Mouse (Mus musculus) E14TG2a.4 (cell line): ENCODE data around the gene Pak2.

Source experiments
- H3K27me3 ChIP-seq: 2 replicates; pipeline ENCODE4 v1.6.1; 2014; ENCODE audit warnings: low read length, control low read depth; ENCODE audit not compliant: insufficient read depth
- H3K36me3 ChIP-seq: 2 replicates; pipeline ENCODE4 v1.6.1; 2014; ENCODE audit warnings: low read length, control low read depth; ENCODE audit not compliant: insufficient read depth
- H3K4me1 ChIP-seq: replicated peaks from 2 replicates; pipeline ENCODE4 v1.6.1; 2014; ENCODE audit warnings: low read depth, low read length, control low read depth
- H3K4me3 ChIP-seq: replicated peaks from 2 replicates; pipeline ENCODE4 v1.5.1; 2014; ENCODE audit warnings: mild to moderate bottlenecking, low read length
- H3K9me3 ChIP-seq: 2 replicates; pipeline ENCODE4 v1.6.1; 2014; ENCODE audit warnings: low read length, control low read depth
- CTCF ChIP-seq: conservative IDR thresholded peaks from 2 replicates; pipeline ENCODE4 v1.5.1; 2014; ENCODE audit warnings: low read length
- NANOG ChIP-seq: IDR thresholded peaks from 2 replicates; pipeline ENCODE4 v1.6.1; 2014; ENCODE audit warnings: borderline replicate concordance, low read length, mixed read lengths
- POU5F1 ChIP-seq: IDR thresholded peaks from 2 replicates; pipeline ENCODE4 v1.6.1; 2014; ENCODE audit warnings: low read length, borderline replicate concordance

The Pak2 gene

DNA sequence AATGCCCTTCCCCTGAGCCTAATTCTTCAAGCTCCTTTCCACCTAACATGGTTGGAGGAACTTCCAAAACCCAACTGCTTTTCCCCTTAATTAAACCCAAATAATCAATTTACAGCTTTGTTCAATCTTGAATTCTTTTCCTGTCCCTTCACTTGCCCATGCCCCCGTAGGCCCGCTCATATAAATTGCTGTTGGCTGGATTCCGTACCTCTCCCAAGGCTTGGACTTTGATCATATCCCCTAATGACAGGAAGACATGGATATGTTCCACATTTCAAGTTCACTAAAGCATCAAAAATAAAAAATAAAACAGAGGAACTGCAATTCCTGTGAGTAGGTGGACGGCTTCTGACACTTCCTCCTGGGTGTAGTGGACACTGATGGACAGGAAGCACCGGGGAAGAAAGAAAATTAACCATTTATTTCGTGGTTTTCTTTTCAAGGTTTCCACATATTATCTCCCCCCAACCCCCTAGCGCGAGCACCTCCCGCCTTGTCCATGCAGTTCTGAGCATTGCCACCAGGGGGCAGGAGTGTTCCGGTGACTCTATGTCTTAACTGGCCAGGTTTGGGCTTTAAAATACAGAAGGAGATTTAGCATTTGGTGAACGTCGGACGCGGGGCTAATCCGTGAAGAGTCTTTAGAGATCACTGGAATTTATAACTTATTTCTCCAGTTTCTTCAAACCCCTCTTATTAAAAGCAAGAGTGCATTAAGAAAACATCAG lies 36.0 kb upstream of the Pak2 start:
- H3K9me3 ChIP-seq = no peaks in the 10 kb centered on the region
- peaks cover 68% of the 10 kb centered on the region for H3K4me1 ChIP-seq
- TF ChIP-seq NANOG (no peak), CTCF (peak; percentile 91)
- H3K36me3 ChIP-seq = no peaks in the 10 kb centered on the region
- H3K27me3 ChIP-seq = no peaks in the 10 kb centered on the region
- H3K4me3 ChIP-seq = no peak overlapping the region

DNA sequence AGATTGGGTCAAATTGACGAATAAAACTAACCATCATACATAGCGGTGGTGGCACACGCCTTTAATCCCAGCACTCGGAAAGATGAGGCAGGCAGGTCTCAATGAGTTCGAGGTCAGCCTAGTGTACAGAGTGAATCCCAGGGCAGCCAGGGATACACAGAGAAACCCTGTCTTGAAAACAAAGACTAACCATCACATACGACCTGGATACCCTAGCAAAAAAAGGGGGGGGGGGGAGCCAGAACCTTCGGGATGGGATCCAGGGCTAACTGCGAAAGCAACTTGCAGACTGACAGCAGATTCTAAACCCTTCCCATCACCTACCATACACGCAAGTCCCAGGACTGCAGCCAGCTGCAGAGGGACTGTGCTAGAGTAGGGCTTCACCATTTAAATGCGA lies 35.3 kb upstream of the Pak2 start:
- Histone ChIP-seq H3K36me3 (no peaks in the 10 kb centered on the region), H3K4me1 (peaks cover 62% of the 10 kb centered on the region), H3K27me3 (no peaks in the 10 kb centered on the region), H3K4me3 (no peak overlapping the region), H3K9me3 (no peaks in the 10 kb centered on the region)
- TF ChIP-seq CTCF (no peak), NANOG (no peak), POU5F1 (no peak)

DNA sequence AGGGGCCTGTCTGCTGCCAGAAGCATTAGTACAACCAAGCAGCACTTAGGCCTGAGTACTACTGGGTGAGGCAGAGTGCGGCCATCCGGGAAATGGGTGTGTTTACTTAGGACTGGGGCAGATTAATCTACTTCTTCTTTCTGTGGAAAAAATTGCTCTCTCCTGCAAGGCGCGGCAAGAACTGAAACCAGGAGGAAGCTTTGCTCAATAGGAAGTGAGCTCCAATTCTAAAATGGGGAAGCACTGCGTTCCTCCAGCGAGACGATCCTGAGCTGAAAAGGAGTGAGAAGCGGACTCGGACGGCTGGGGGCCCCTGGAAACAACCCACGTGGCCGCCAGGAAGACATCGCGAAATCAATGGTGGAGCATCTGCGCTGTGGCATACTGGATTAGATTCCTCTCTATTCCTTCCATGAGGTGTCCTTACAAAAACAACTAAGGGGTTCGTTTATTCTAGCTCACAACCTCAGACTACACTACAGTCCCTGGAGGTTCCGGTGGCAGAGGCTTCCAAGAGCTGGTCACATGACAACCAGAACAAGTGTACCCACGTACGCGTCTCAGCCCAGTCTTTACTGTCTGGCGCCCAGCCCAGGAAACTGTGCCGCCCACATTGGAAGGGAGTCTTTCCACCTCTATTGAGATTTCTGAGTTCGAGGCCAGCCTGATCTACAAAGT lies 34.5 kb upstream of the Pak2 start:
- TF ChIP-seq POU5F1 = no peak
- no peak for TF ChIP-seq NANOG
- TF ChIP-seq CTCF = no peak

DNA sequence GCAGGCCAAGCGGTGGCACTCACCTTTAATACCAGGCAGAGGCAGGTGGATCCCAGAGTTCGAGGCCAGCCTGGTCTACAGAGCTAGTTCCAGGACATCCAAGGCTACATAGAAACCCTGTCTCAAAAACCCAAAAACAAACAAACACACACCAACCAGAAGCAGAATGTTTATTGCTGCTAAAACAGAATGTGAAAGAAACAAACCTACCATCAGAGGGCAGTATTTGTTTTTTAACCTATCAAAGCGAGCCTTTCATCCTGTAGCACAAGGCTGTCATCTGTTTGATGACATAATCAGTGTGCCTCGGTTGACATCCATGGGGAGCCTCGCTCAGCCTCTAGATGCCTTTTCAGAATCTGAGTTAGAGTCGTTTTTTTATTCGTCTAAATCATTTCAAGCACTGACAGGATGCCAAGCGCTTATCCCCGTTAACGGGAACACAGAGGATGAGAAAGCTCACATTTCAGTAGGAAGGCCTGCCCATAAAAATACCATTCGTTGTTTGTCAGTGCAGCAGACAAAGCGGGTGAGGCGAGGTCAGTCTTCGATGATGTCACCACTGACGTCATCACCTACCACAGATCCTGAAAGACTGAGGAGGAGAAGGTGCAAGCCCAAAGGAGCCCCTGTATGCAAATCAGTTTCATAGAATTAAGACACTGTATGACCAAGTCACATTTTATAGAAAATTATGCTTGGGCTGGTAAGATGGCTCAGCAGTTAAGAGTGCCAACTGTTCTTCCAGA lies 32.0 kb upstream of the Pak2 start:
- Histone ChIP-seq H3K4me3 (no peak overlapping the region), H3K9me3 (no peaks in the 10 kb centered on the region), H3K36me3 (0 out of 2 replicates have a peak, but pooled peaks cover 16% of the 10 kb centered on the region), H3K27me3 (no peaks in the 10 kb centered on the region), H3K4me1 (peaks cover 51% of the 10 kb centered on the region)
- TF ChIP-seq POU5F1 = no peak
- TF ChIP-seq CTCF = peak; percentile 23
- no peak for TF ChIP-seq NANOG

More for the DNA sequence above, 34.5 kb upstream of the Pak2 start:
- Histone ChIP-seq H3K9me3 (no peaks in the 10 kb centered on the region), H3K27me3 (no peaks in the 10 kb centered on the region), H3K4me3 (peak overlapping the region; percentile 61), H3K36me3 (no peaks in the 10 kb centered on the region), H3K4me1 (peaks cover 54% of the 10 kb centered on the region)

DNA sequence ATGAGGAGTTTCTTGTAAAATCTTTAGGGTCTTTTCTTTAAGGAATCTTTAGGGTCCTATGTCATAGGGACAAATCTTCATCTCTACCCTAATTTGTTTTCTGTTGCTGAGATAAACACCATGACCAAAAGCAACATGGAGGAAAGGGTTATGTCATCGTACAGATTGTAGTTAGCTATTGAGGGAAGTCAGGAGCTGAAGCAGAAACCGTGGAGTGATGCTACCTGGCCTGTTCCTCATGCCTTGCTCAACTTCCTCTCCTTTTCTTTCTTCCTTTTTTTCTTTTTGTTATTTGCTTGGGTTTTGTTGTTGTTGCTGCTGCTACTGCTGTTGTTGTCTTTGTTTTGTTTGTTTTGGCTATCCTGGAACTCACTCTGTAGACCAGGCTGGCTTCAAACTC lies 29.4 kb upstream of the Pak2 start:
- Histone ChIP-seq H3K36me3 (peaks cover 22% of the 10 kb centered on the region; the same call in 1 of the 2 replicates), H3K4me1 (peaks cover 33% of the 10 kb centered on the region), H3K27me3 (no peaks in the 10 kb centered on the region), H3K9me3 (no peaks in the 10 kb centered on the region), H3K4me3 (no peak overlapping the region)
- TF ChIP-seq POU5F1 (no peak), NANOG (no peak)

DNA sequence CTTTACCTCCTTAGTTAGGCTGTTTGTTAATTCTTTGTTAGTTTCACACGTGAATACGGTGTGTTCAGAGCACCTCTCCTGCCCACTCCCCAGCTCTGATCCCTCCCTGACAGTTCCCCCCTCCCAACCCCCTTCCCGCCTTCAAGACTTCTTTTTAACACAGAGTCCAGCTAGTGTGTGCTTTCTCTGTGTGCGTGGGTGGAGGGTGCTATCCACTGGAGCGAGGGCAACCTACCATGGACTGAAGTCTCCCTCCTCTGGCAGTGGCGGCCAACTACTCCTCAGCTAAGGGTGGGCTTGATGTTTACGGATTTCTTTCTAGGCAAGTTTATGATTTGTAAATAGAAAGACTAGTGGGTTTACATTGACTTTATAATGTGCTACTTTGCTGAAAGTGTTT lies 29.0 kb upstream of the Pak2 start:
- H3K4me3 ChIP-seq = no peak overlapping the region
- H3K9me3 ChIP-seq = no peaks in the 10 kb centered on the region
- peaks cover 29% of the 10 kb centered on the region for H3K4me1 ChIP-seq
- H3K36me3 ChIP-seq = peaks cover 26% of the 10 kb centered on the region; the same call in 1 of the 2 replicates
- TF ChIP-seq POU5F1 (no peak), NANOG (no peak), CTCF (no peak)
- no peaks in the 10 kb centered on the region for H3K27me3 ChIP-seq

DNA sequence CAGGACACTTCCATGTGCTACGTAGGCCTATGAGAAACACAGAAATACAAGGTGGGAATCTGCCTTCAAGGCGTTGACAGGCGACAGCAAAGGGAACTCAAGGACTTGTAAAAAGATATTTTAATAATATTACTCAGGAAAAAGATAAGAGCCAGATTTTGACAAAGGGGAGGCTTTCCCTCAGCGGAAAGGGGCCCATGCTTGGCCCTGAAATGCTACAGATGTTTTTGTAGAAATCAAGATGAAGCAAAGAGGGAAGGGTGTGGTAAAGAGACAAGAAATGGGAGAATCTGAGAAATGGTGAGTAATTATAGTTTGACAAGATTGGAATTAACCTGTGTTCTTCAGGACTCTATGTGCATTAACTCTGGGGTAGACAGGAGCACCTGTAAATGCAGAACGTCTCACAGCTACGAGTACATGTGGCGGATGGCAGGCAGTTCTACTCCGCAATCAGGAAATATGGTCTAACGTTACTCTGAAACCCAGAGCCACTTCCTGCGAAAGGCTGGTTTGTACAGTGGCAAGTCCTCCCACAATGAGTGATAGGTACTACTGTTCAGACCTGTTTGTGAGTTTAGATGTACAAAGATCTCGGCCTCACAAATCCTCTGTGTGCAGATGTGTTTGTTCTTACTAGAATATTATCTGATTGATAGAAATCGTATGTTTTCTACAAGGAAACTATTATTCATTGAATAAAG lies 28.4 kb upstream of the Pak2 start:
- H3K9me3 ChIP-seq = no peaks in the 10 kb centered on the region
- TF ChIP-seq POU5F1 = no peak
- TF ChIP-seq CTCF = no peak
- no peak for TF ChIP-seq NANOG

DNA sequence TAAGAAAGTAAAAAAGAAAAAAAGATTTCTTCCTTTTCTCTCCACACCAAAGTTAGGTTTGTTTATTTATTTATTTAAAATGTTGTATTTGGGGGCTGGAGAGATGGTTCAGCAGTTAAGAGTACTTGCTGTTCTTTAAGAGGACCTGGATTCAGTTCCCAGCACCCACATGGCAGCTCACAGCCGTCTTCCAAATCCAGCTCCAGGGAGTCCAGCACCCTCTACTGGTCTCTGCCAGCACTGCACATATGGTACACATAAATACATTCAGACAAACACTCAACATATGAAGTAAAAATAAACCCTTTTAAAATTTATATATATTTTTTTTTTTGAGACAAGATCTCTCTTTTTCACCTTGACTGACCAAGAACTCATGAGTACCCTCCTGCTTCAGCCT lies 26.6 kb upstream of the Pak2 start:
- Histone ChIP-seq H3K4me1 (peaks cover 24% of the 10 kb centered on the region), H3K36me3 (peaks cover 27% of the 10 kb centered on the region; the same call in 1 of the 2 replicates), H3K9me3 (no peaks in the 10 kb centered on the region), H3K4me3 (no peak overlapping the region), H3K27me3 (no peaks in the 10 kb centered on the region)
- TF ChIP-seq CTCF = peak; percentile 58
- no peak for TF ChIP-seq POU5F1

More for the DNA sequence above, 28.4 kb upstream of the Pak2 start:
- no peak overlapping the region for H3K4me3 ChIP-seq
- no peaks in the 10 kb centered on the region for H3K27me3 ChIP-seq
- H3K36me3 ChIP-seq = peaks cover 27% of the 10 kb centered on the region; the same call in 1 of the 2 replicates
- H3K4me1 ChIP-seq = peaks cover 23% of the 10 kb centered on the region
